Mouse (Mus musculus) liver, adult 2 months (tissue): ENCODE results near the gene Tecpr2. TPM values are rescaled to one million over a fixed set of nuclear protein-coding genes. Genes with fewer than 3 reads are reported as not detected.
A peak's percentile ranks its signal among the peaks of the same experiment; 100 is the strongest.

ENCODE experiments used
- DNase-seq: peaks from one replicate; pipeline ENCODE4 v3.0.0-alpha.2; 2011; ENCODE audit warnings: low read depth, low spot score; ENCODE audit errors: extremely low read depth
- H3K27ac ChIP-seq: fragments of 200-500 bp; replicated peaks from 2 replicates; pipeline ENCODE4 v1.5.1; 2012; ENCODE audit warnings: low read depth, mild to moderate bottlenecking, control low read depth, inconsistent platforms, low read length; ENCODE audit not compliant: insufficient read depth
- H3K27me3 ChIP-seq: fragments of 200-500 bp; 2 replicates; pipeline ENCODE4 v1.6.1; 2012; ENCODE audit warnings: mild to moderate bottlenecking, moderate library complexity, low read length, inconsistent platforms; ENCODE audit not compliant: control insufficient read depth, insufficient read depth
- H3K36me3 ChIP-seq: fragments of 200-500 bp; 2 replicates; pipeline ENCODE4 v1.6.1; 2012; ENCODE audit warnings: low read length, inconsistent platforms; ENCODE audit not compliant: control insufficient read depth, insufficient read depth
- H3K4me1 ChIP-seq: fragments of 200-500 bp; 2 replicates; pipeline ENCODE4 v1.6.1; 2011; ENCODE audit warnings: low read length; ENCODE audit not compliant: control insufficient read depth, insufficient read depth
- H3K4me3 ChIP-seq: fragments of 200-500 bp; 2 replicates; pipeline ENCODE4 v1.5.1; 2011; ENCODE audit warnings: low read depth, mild to moderate bottlenecking, control low read depth, low read length, moderate library complexity; ENCODE audit not compliant: insufficient read depth
- H3K79me2 ChIP-seq: fragments of 200-500 bp; 2 replicates; pipeline ENCODE4 v1.6.1; 2012; ENCODE audit warnings: inconsistent platforms, mild to moderate bottlenecking, low read length, moderate library complexity; ENCODE audit not compliant: control insufficient read depth, insufficient read depth
- H3K9ac ChIP-seq: fragments of 200-500 bp; 2 replicates; pipeline ENCODE4 v1.6.1; 2012; ENCODE audit warnings: low read depth, mild to moderate bottlenecking, control low read depth, inconsistent platforms, low read length
- CTCF ChIP-seq: fragments of 200-500 bp; IDR thresholded peaks from 2 replicates; pipeline ENCODE4 v1.5.1; 2011; ENCODE audit warnings: low read depth, low read length, control low read depth
- POLR2A ChIP-seq: fragments of 200-500 bp; IDR thresholded peaks from 2 replicates; pipeline ENCODE4 v1.6.1; 2011; ENCODE audit warnings: low read length, control low read depth; ENCODE audit not compliant: insufficient read depth; ENCODE audit errors: extremely low read depth
- WGBS: fragments of 180-500 bp; shearing (Covaris S2); methylation state at CpG from one replicate; pipeline ENCODE4 v1.1.7; 2018; 5-methylcytosine and 5-hydroxymethylcytosine counted together
- polyA plus RNA-seq: library from polyadenylated mRNA; depleted of rRNA; stranded (reverse); fragments of >200 nt; gene quantifications from 2 replicates; pipeline ENCODE4 v1.2.3, GENCODE M21; 2012
- total RNA-seq: library from RNA; depleted of rRNA; stranded (reverse); fragments of >200 nt; gene quantifications from 2 replicates; pipeline ENCODE4 v1.2.3, GENCODE M21; 2014

The Tecpr2 gene
- total and polyA plus RNA-seq, 2 experiments: 2.5 to 3.8 TPM

GRCm38 (mm10) chr12:110875351-110875750 lies 13.7 kb upstream of the Tecpr2 start:
- peak; percentile 70 for DNase-seq
- H3K4me1 ChIP-seq: peaks cover 12% of the 10 kb centered on the region
- 31% methylated on average over 2 of the region's 2 CpGs for WGBS
- H3K9ac ChIP-seq: no peak overlapping the region
- no peaks in the 10 kb centered on the region for H3K27me3 ChIP-seq
- TF ChIP-seq CTCF: no peak
- no peak for TF ChIP-seq POLR2A
- no peak overlapping the region for H3K27ac ChIP-seq
- H3K79me2 ChIP-seq: no peaks in the 10 kb centered on the region
- no peak overlapping the region for H3K4me3 ChIP-seq
- H3K36me3 ChIP-seq: peaks cover 12% of the 10 kb centered on the region

GRCm38 (mm10) chr12:110882291-110882690 lies 6.8 kb upstream of the Tecpr2 start:
- WGBS: 95% methylated on average over 7 of the region's 7 CpGs
- Histone ChIP-seq H3K27ac (no peak overlapping the region), H3K4me3 (no peak overlapping the region), H3K4me1 (no peaks in the 10 kb centered on the region), H3K27me3 (no peaks in the 10 kb centered on the region), H3K9ac (no peak overlapping the region), H3K36me3 (peaks cover 9% of the 10 kb centered on the region), H3K79me2 (no peaks in the 10 kb centered on the region)
- TF ChIP-seq POLR2A: no peak
- no peak for TF ChIP-seq CTCF
- DNase-seq: no peak

- TF ChIP-seq CTCF (no peak), POLR2A (no peak)
- H3K4me3 ChIP-seq: no peak overlapping the region
- no peak for DNase-seq
- H3K27ac ChIP-seq: no peak overlapping the region
- H3K27me3 ChIP-seq: no peaks in the 10 kb centered on the region
- peaks cover 6% of the 10 kb centered on the region; the same call in 1 of the 2 replicates for H3K79me2 ChIP-seq
- WGBS: 98% methylated on average over 2 of the region's 2 CpGs
- no peak overlapping the region for H3K9ac ChIP-seq
- H3K4me1 ChIP-seq: peaks cover 8% of the 10 kb centered on the region
- H3K36me3 ChIP-seq: no peaks in the 10 kb centered on the region
These were observed 3.8 kb upstream of the Tecpr2 start for GRCm38 (mm10) chr12:110885251-110885650.

- DNase-seq: no peak
- Histone ChIP-seq H3K27me3 (no peaks in the 10 kb centered on the region), H3K9ac (peak overlapping the region; percentile 77), H3K27ac (no peak overlapping the region), H3K79me2 (peaks cover 17% of the 10 kb centered on the region; the same call in 1 of the 2 replicates), H3K4me3 (peak overlapping the region; percentile 73; the same call in 1 of the 2 replicates), H3K4me1 (peaks cover 11% of the 10 kb centered on the region), H3K36me3 (no peaks in the 10 kb centered on the region)
- TF ChIP-seq CTCF (no peak), POLR2A (no peak)
- 28% methylated on average over 12 of the region's 12 CpGs for WGBS
These were observed 958 bp upstream of the Tecpr2 start for GRCm38 (mm10) chr12:110888106-110888505.

- under 1% methylated on average over 25 of the region's 25 CpGs for WGBS
- Histone ChIP-seq H3K9ac (peak overlapping the region; percentile 77), H3K36me3 (no peaks in the 10 kb centered on the region), H3K4me1 (peaks cover 11% of the 10 kb centered on the region), H3K79me2 (peaks cover 20% of the 10 kb centered on the region; the same call in 1 of the 2 replicates), H3K27ac (no peak overlapping the region), H3K4me3 (peak overlapping the region; percentile 73), H3K27me3 (no peaks in the 10 kb centered on the region)
- DNase-seq: no peak
- TF ChIP-seq POLR2A: 0 out of 2 replicates have a peak, but pooled peaks have one; percentile 3
- no peak for TF ChIP-seq CTCF
These were observed 458 bp upstream of the Tecpr2 start for GRCm38 (mm10) chr12:110888606-110889005.

GRCm38 (mm10) chr12:110891887-110892286 lies 2.8 kb downstream of the Tecpr2 start:
- Histone ChIP-seq H3K27me3 (no peaks in the 10 kb centered on the region), H3K4me1 (peaks cover 11% of the 10 kb centered on the region), H3K9ac (no peak overlapping the region), H3K4me3 (no peak overlapping the region), H3K79me2 (peaks cover 20% of the 10 kb centered on the region; the same call in 1 of the 2 replicates), H3K27ac (no peak overlapping the region), H3K36me3 (peaks cover 7% of the 10 kb centered on the region)
- TF ChIP-seq POLR2A (no peak), CTCF (no peak)
- WGBS: 96% methylated on average over 1 of the region's 1 CpGs
- no peak for DNase-seq
